Mouse (Mus musculus) kidney, adult 2 months (tissue): ENCODE measurements around the gene Pde6h.

Experiments used
- CTCF ChIP-seq: fragments of 200-500 bp; conservative IDR thresholded peaks from 2 replicates; pipeline ENCODE4 v1.5.1; 2011; ENCODE audit warnings: low read depth, mild to moderate bottlenecking, control low read depth, low read length, moderate library complexity, mixed read lengths; ENCODE audit not compliant: insufficient read depth, insufficient read length
- POLR2A ChIP-seq: fragments of 200-500 bp; IDR thresholded peaks from one replicate; pipeline ENCODE4 v1.6.1; 2011; ENCODE audit warnings: low read depth, low read length, control low read depth

GRCm38 (mm10) chr6:136955240-136955639 lies 31.6 kb downstream of the Pde6h start:
- no peak for TF ChIP-seq CTCF
- TF ChIP-seq POLR2A, result no peak
